Mouse (Mus musculus): Measurements from ENCODE around the gene Arl4d.

Arl4d gene

GRCm38 (mm10) chr11:101677655-101678054 is 12.3 kb downstream of the Arl4d start:
- DNase-seq (ENCODE audit: low spot score in 2 of 2) = no peak

GRCm38 (mm10) chr11:101678770-101679169 is 13.4 kb downstream of the Arl4d start:
- DNase-seq (ENCODE audit: low spot score in 2 of 2) = no peak

GRCm38 (mm10) chr11:101679907-101680306 is 14.6 kb downstream of the Arl4d start:
- DNase-seq (ENCODE audit: low spot score in 2 of 2) = no peak

DNA sequence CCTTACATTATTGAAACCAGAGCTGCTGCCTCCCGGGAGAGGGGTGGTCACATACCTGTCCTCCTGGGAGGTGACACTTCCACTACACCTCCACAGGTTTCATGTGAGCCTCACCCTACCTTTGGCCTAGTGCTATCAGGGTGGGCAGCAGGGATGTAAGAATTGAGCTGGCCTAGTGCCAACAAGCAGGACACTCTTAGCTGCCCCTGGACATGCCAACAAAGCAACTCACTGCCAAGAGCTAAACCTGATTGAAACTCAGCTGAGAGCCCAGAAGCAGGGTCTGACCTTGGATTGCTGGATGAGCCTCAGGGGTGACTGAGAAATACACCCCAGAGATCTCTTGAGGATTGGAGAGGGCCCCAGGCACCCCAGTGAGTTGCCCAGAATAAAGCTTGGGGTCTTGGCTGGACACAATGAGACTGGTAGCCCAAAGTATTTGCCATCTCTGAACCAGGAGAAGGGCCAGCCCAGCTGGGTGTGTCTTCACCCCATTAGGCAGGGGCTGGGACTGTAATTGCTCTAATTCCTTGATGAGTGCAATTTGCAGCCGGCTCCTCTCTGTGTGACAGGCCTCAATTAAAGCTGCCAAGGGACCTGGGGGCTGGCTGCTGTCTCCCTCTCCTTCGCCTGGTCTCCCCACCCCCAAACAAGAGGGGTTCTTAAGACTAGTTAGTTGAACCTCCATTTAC is 15.4 kb downstream of the Arl4d start:
- DNase-seq (ENCODE audit: low spot score in 2 of 2) = no peak

GRCm38 (mm10) chr11:101681968-101682367 is 16.6 kb downstream of the Arl4d start:
- no peak for DNase-seq (ENCODE audit: low spot score in 2 of 2)

DNA sequence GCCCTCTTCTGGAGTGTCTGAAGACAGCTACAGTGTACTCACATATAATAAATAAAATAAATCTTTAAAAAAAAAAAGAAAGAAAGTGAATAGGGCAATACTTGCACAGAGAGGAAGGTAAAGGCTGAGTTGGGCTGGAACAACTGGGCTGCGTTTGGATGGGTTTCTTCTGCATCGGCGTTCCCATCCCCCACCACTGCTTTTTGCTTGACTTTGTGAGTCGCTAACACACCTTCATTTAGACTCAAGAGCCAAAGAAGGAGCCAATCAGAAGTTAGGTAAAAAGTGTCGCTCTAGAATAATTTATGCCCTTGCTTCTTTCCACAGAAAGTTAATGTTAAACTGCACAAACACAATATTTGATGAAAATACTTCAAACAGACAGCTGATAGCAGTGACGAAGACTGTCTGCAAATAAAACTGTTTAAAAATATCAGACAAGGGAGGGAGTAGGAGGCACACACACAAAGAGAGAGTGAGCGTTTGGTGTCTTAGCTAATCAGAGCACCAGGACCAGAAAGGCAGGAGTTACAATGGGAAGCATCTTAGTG is 17.1 kb downstream of the Arl4d start:
- DNase-seq (ENCODE audit: low spot score in 2 of 2) = no peak

DNA sequence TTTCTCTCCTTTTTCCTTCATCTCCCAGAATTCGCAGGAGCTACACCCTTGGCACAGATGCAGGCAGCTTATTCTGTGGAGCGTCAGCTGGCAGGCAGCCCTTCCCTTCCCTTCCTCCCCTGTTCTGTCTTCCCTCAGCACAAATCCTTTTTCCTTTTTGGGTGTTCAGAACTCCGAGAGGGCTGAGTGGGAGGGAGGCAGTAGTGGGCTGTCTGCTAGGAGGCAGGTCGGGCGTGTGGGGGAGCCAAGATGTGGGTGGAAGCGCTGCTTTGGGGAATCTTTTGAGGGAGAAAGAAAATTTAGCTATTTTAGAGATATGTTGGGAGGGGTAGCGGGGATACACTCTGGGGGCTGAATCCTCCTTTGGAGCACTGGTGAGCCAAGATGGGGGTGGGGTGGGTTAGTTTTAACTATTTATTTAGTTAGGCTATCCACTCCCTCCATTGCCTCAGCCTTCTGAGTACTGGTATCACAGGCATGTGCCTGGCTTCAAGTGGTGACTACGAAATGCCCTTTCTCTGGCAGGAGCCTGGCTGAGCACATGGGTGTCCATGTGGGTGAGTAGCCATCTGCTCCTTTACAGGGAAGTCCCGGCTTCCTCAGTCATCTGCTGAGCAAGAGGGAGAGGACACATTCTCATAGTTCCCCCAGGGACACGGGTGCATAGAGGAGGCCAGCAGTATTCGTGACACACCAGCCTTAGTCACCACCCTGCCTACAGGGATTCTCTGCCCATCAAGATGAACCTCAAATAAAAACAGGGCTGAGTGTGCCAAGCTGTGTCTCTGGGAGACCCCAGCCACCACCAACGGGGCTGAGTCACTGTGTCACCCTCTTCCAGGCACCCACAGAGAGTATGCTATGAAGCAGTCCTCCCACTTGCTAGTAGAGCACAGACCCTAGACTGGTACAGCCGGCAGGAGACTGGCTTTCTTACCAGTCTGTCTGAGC is 22.3 kb downstream of the Arl4d start:
- no peak for DNase-seq (ENCODE audit: low spot score in 2 of 2)

GRCm38 (mm10) chr11:101689701-101690113 is 24.4 kb downstream of the Arl4d start:
- no peak for DNase-seq (ENCODE audit: low spot score in 2 of 2)

GRCm38 (mm10) chr11:101690326-101690725 is 25.0 kb downstream of the Arl4d start:
- no peak for DNase-seq (ENCODE audit: low spot score in 2 of 2)

- DNase-seq (ENCODE audit: low spot score in 2 of 2) = no peak
Measured at GRCm38 (mm10) chr11:101695906-101696661, 30.7 kb downstream of the Arl4d start.

- no peak for DNase-seq (ENCODE audit: low spot score in 2 of 2)
Measured at GRCm38 (mm10) chr11:101697156-101697861, 32.0 kb downstream of the Arl4d start.

DNA sequence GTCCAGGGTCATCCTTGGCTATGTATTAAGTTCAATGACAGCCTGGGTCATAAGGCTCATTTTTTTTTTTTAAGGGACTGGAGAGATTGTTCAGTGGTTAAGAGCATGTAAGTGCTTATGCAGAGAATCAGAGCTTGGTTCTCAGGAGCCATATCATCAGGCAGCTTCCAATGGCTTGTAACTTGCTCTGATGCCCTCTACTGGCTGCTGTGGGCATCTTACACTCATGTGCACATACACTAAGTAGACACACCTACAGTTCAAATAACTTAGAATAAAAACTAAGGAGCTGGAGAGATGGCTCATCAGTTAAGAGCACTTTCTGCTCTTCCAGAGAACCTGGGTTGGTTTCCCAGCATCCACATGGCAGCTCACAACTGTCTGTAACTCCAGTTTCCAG is 32.8 kb downstream of the Arl4d start:
- DNase-seq (ENCODE audit: low spot score in 2 of 2) = no peak

- no peak for DNase-seq (ENCODE audit: low spot score in 2 of 2)
Measured at GRCm38 (mm10) chr11:101699556-101699955, 34.2 kb downstream of the Arl4d start.

DNA sequence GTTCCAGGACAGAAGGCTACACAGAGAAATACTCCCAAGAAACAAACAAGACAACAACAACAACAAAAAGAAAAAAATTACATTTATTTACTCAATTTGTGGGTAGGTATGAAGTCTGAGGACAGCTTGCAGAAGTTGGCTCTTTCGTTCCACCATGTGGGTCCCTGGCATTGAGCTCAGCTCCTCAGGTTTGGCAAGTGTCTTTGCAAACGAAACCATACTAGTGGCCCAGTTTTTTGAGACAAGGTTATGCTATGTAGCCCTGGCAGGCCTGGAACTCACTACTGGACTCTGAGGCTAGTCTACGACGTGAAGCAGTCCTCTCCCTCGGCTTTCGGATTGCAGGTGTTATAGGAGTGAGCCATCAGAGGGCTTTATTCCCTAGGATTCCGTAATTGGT is 34.6 kb downstream of the Arl4d start:
- no peak for DNase-seq (ENCODE audit: low spot score in 2 of 2)

DNA sequence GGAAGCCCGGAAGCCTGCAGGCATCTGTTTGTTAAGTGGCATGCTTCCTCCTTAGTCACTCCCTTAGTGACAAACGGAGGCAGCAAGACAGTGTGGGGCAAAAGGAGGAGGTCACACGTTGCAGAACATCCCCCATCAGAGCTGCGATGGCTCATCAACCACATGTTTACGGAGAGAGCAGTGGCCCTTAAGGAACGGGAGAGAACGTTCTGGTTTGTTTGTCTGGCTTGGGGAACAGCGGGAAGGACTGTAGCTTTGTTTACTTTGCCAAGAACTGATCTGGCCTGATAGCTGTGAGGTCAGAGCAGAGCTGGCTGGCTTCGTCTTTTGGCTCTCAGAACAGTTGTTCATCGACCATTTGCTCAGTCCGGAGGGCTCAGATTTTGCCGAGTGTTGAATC is 35.1 kb downstream of the Arl4d start:
- no peak for DNase-seq (ENCODE audit: low spot score in 2 of 2)

GRCm38 (mm10) chr11:101704081-101704480 is 38.7 kb downstream of the Arl4d start:
- DNase-seq (ENCODE audit: low spot score in 2 of 2) = no peak

DNA sequence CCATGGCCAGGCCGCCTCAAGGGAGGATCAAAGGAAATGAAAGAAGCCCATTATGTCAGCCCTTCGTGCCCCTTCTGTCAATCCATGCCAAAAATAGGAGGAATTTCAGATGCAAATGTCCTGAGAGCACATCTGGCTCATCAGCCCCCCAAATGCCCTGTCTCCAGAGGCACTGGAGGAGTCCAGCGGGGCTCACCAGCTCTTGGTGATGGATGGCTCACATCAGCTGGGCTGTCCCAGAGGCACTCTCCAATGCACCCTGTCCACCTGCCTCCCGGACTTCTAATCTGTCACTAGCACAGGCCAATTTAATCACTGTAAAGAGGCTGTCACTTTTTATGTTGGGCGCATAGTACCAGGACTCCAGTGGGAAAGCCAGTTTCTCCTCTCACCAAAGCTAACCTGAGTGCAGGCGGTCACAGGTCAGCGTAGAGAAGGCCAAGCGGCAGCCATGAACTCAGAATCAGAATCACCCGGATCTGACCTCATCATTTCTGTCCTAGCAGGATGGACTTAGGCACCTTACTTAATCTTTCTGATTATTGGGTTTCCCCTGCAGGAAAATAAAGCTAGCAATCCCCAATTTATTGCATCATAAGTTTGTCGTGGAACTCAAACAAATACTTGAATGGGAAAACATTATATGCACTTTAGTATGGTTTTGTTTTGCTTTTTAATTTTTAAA is 41.6 kb downstream of the Arl4d start:
- no peak for DNase-seq (ENCODE audit: low spot score in 2 of 2)

GRCm38 (mm10) chr11:101708482-101708881 is 43.1 kb downstream of the Arl4d start:
- DNase-seq (ENCODE audit: low spot score in 2 of 2) = no peak

GRCm38 (mm10) chr11:101712811-101713210 is 47.5 kb downstream of the Arl4d start:
- DNase-seq (ENCODE audit: low spot score in 2 of 2) = no peak

DNA sequence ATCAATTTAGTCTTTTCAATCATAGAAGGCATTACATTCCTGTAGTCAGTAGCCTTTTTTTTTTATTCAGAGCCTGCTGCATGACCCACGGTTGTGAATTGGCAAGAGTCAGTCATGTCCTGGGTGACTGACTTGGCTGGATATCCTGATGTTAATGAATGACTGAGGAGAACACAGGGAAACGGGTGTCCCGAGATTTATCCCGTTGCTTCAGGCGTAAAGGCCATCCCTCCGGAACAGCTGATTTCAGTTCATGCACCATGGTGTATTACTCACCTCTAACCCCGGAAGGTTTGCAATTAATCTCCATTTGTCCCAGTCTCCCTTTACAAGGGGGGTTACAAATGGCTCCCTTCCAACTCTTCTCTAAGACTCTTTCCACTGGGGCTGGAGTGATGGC is 48.7 kb downstream of the Arl4d start:
- no peak for DNase-seq (ENCODE audit: low spot score in 2 of 2)

All from natural killer cell, adult 2 months (primary cell).